Mouse (Mus musculus): ENCODE measurements around the gene Pfdn6. TPM values are rescaled to one million over a fixed set of nuclear protein-coding genes. Genes with fewer than 3 reads are reported as not detected.

Pfdn6 gene
- total and polyA plus RNA-seq, 2 experiments from 2014 or later, result 25.2 to 168 TPM

DNA sequence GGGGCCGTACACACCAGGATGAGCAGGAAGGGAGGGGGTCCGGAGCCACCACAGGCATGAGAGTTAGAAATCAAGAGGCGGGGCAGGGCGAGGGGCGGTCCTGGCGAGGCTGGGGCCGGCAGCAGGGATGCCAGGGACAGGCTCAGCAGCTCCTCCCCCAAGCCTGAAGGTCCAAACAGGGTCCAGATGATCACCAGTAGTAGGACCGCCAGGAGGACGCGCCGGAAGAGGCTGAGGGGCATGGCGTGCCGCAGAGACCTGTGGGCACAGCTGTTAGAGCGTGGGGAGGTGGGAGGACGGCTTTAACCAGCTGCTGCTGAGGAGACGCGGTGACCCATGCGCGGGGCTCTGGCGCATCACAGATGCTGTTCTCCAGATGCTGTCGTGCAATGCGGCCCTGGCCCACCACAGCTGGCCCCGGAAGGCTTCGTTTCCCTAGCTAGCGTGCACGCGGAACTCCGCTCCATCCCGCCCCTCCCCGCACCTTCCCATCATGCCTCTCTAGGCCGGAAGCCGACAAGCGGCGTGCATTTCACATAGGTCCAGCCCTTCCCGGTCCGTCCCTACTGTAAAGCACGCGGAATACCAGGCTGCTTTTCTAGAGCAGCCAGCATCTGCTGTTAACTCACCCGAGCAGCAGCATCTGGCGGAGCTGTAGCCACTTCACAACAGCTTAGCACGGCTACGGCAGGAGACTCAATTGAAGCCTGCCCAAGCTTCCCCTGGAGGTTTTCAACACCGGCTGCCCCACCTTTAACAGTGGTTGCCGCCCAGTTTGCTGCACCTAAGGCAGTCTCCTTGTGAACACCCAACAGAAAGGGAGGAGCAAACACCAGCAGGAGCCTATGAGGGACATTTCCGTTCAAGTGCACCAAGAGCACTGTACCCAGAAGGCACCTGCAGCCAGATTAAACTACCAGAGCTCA is 11.1 kb upstream of the Pfdn6 start, which contains the start of gene B3galt4:
Gene B3galt4, minus strand, starts transcription at position 468 of the 926 bp plus-strand sequence.
- 1% methylated on average over 38 of the region's 45 CpGs for WGBS
- DNase-seq (ENCODE audit: low spot score) (peak; percentile 92), ATAC-seq (peak; percentile 85)
- Histone ChIP-seq H3K27ac (peak within 1 kb of the TSS; percentile 91), H3K4me1 (ENCODE audit: insufficient read depth, low read length) (peaks cover 15% of the 10 kb centered on the region; the same call in 1 of the 2 replicates), H3K36me3 (ENCODE audit: insufficient read depth, low read length) (peaks cover 11% of the 10 kb centered on the region), H3K4me3 (ENCODE audit: low read length) (peak within 1 kb of the TSS; percentile 50), H3K9me3 (ENCODE audit: low read length) (no peaks in the 10 kb centered on the region), H3K27me3 (ENCODE audit: insufficient read depth, low read length) (no peaks in the 10 kb centered on the region), H3K4me2 (ENCODE audit: low read depth, low read length) (peak within 1 kb of the TSS; percentile 89), H3K9ac (replicated peaks; ENCODE audit: low read length) (peak within 1 kb of the TSS; percentile 77)
- TF ChIP-seq CTCF (IDR thresholded peaks at IDR 0.05; ENCODE audit: low read depth), result peak; percentile 36

DNA sequence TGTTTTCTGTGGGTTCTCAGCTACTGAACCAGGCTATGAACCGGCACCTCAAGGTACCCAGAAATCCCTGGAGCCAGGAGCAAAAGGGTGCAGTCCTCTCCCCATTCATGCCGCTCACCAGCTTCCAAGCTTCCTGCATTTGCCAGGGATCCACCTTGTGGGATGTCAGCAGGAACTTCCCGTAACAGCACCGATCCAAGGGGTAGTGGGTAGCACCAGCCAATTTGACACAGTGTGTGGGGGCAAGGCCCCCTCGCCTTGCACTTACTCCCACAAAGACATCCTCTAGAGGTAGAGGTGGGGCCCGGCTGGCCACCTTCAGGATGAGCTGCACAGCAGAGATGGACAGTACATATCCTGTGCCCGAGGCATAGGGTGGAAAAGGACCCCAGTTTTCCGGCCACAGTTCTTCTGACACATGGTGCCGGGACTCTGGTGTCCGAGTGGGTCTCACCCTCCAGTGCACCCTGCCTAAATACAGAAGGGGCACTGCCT is 10.0 kb upstream of the Pfdn6 start:
- Histone ChIP-seq H3K27me3 (ENCODE audit: insufficient read depth, low read length) (no peaks in the 10 kb centered on the region), H3K9ac (replicated peaks; ENCODE audit: low read length) (peak overlapping the region; percentile 77), H3K4me1 (ENCODE audit: insufficient read depth, low read length) (peaks cover 15% of the 10 kb centered on the region; the same call in 1 of the 2 replicates), H3K36me3 (ENCODE audit: insufficient read depth, low read length) (peaks cover 11% of the 10 kb centered on the region), H3K4me2 (ENCODE audit: low read depth, low read length) (peak overlapping the region; percentile 89), H3K4me3 (ENCODE audit: low read length) (peak overlapping the region; percentile 50), H3K27ac (peak overlapping the region; percentile 91), H3K9me3 (ENCODE audit: low read length) (no peaks in the 10 kb centered on the region)
- WGBS, result 74% methylated on average over 10 of the region's 10 CpGs
- no peak for DNase-seq (ENCODE audit: low spot score)
- no peak for ATAC-seq
- no peak for TF ChIP-seq CTCF (IDR thresholded peaks at IDR 0.05; ENCODE audit: low read depth)

DNA sequence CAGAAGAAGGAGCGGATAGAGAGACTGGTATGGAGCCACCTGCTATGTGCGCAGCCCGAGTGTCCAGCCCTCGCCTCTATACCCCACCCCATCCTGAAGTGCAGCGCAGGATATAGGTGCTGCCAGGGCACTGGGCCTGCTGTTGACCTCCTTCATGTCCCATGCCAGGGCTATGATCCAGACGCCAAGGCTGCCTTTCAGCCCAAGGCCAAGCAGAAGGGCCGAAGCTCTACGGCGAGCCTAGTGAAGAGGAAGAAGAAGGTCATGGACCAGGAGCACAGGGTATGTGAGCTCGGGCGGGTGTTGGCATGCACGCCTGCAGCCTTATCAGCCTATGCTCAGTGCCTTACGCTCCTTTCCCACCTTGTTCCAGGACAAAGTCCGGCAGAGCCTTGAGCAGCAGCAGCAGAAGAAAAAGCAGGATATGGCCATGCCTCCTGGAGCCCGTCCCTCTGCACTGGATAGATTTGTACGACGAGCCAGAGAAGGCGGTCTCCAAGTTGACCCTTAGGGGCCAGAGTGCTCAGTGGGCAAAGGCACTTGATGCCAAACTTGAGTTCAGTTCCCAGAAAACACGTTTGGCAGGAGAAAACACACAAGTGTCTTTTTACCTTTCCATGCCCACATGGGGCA is 8.9 kb upstream of the Pfdn6 start:
- H3K27me3 ChIP-seq (ENCODE audit: insufficient read depth, low read length), result no peaks in the 10 kb centered on the region
- no peak for DNase-seq (ENCODE audit: low spot score)
- TF ChIP-seq CTCF (IDR thresholded peaks at IDR 0.05; ENCODE audit: low read depth), result no peak
- no peak overlapping the region for H3K9ac ChIP-seq (replicated peaks; ENCODE audit: low read length)
- H3K36me3 ChIP-seq (ENCODE audit: insufficient read depth, low read length), result peaks cover 20% of the 10 kb centered on the region
- H3K27ac ChIP-seq, result no peak overlapping the region
- peaks cover 10% of the 10 kb centered on the region; the same call in 1 of the 2 replicates for H3K4me1 ChIP-seq (ENCODE audit: insufficient read depth, low read length)
- no peaks in the 10 kb centered on the region for H3K9me3 ChIP-seq (ENCODE audit: low read length)
- ATAC-seq, result no peak
- H3K4me3 ChIP-seq (ENCODE audit: low read length), result no peak overlapping the region
- 87% methylated on average over 19 of the region's 19 CpGs for whole genome bisulfite sequencing
- H3K4me2 ChIP-seq (ENCODE audit: low read depth, low read length), result no peak overlapping the region

- 86% methylated on average over 22 of the region's 22 CpGs for WGBS
- no peak for ATAC-seq
Measured at GRCm38 (mm10) chr17:33948090-33948904, 8.2 kb upstream of the Pfdn6 start.

GRCm38 (mm10) chr17:33947430-33948089 is 7.4 kb upstream of the Pfdn6 start:
- TF ChIP-seq CTCF (IDR thresholded peaks at IDR 0.05; ENCODE audit: low read depth), result no peak
- peaks cover 14% of the 10 kb centered on the region for H3K36me3 ChIP-seq (ENCODE audit: insufficient read depth, low read length)
- H3K9me3 ChIP-seq (ENCODE audit: low read length), result no peaks in the 10 kb centered on the region
- H3K27ac ChIP-seq, result no peak overlapping the region
- H3K4me3 ChIP-seq (ENCODE audit: low read length), result no peak overlapping the region
- DNase-seq (ENCODE audit: low spot score) (no peak), ATAC-seq (no peak)
- peaks cover 9% of the 10 kb centered on the region; the same call in 1 of the 2 replicates for H3K4me1 ChIP-seq (ENCODE audit: insufficient read depth, low read length)
- H3K4me2 ChIP-seq (ENCODE audit: low read depth, low read length), result no peak overlapping the region
- no peak overlapping the region for H3K9ac ChIP-seq (replicated peaks; ENCODE audit: low read length)
- WGBS, result 90% methylated on average over 10 of the region's 10 CpGs
- H3K27me3 ChIP-seq (ENCODE audit: insufficient read depth, low read length), result no peaks in the 10 kb centered on the region

More at GRCm38 (mm10) chr17:33948090-33948904, 8.2 kb upstream of the Pfdn6 start:
- Histone ChIP-seq H3K27me3 (ENCODE audit: insufficient read depth, low read length) (no peaks in the 10 kb centered on the region), H3K4me3 (ENCODE audit: low read length) (no peak overlapping the region), H3K4me2 (ENCODE audit: low read depth, low read length) (no peak overlapping the region), H3K27ac (no peak overlapping the region), H3K9ac (replicated peaks; ENCODE audit: low read length) (no peak overlapping the region), H3K9me3 (ENCODE audit: low read length) (no peaks in the 10 kb centered on the region), H3K36me3 (ENCODE audit: insufficient read depth, low read length) (peaks cover 21% of the 10 kb centered on the region), H3K4me1 (ENCODE audit: insufficient read depth, low read length) (peaks cover 9% of the 10 kb centered on the region; the same call in 1 of the 2 replicates)
- DNase-seq (ENCODE audit: low spot score), result no peak
- TF ChIP-seq CTCF (IDR thresholded peaks at IDR 0.05; ENCODE audit: low read depth), result no peak

All from hindbrain, postnatal 0 days (tissue).